Comparison of ENCODE assay signal across 11 mouse cellular contexts in the genomic region with DNA sequence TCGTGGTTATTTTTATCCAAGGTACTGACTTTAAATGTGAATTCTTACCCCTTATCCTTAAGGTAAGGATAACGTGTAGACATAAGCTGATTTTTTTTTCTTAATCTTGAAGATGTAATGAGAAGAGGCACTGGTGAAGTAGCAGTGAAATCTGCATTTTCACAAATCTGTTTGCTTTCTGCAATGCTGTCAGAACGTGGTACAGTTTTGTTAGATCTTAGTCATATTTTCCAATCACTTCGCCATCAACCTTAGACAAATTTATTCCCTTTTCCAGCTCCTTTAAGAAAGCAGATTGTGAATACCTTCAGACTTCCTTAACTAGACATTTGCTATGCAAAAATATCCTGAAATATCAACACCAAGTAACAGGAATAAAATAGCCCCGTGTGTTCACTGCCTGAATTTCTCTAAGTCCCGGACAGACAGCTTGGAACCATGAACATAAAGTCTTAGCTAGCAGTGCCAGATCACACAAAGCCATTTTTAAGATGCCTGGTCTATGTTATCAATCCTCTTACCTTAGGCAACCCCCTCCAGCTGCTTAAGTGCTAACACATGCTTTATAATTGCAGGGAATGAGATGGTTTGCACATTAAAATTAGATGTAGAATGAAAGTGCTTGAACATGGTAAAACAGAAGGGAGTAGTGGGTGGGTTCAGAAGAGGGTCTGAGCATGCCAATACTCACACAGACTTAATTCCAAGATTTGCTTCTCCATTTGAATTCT.
DNase-seq lines count a peak whose midpoint lies in the region; ATAC-seq and TF ChIP-seq lines count a peak whose summit lies in the region.
"Had no signal": no experiment of that assay in that cellular context is flagged by ENCODE, and none has a peak within 500 bp of the region (broad histone marks: within the 10 kb centered on the region; RNA-seq: fewer than 3 reads in every experiment).

No protein-coding gene starts in this region.

- H3K9ac ChIP-seq in forebrain, embryonic 12.5 days = no peak overlapping the region
- no peak overlapping the region for H3K9ac ChIP-seq in midbrain, embryonic 13.5 days (replicated peaks)
- H3K9ac ChIP-seq in midbrain, postnatal 0 days (replicated peaks; ENCODE audit: low read length, poor library complexity, severe bottlenecking) = no peak overlapping the region
- H3K9ac ChIP-seq in forebrain, embryonic 15.5 days (replicated peaks) = no peak overlapping the region
- no peak overlapping the region for H3K9ac ChIP-seq in limb, embryonic 15.5 days
- H3K9ac ChIP-seq: lung, embryonic 14.5 days had no signal

- no peak overlapping the region for H3K4me3 ChIP-seq in forebrain, embryonic 12.5 days (replicated peaks)
- H3K4me3 ChIP-seq in forebrain, embryonic 10.5 days = no peak overlapping the region
- H3K4me3 ChIP-seq in midbrain, embryonic 13.5 days (replicated peaks) = no peak overlapping the region
- H3K4me3 ChIP-seq in midbrain, postnatal 0 days (ENCODE audit: low read depth, low read length) = no peak overlapping the region
- H3K4me3 ChIP-seq in forebrain, embryonic 15.5 days = no peak overlapping the region
- no peak overlapping the region for H3K4me3 ChIP-seq in limb, embryonic 15.5 days
- H3K4me3 ChIP-seq: erythroblast, embryonic 14.5 days had no signal

- H3K4me2 ChIP-seq in forebrain, embryonic 12.5 days = no peak overlapping the region
- no peak overlapping the region for H3K4me2 ChIP-seq in midbrain, embryonic 13.5 days (replicated peaks)
- H3K4me2 ChIP-seq in midbrain, postnatal 0 days (ENCODE audit: low read depth, low read length, poor library complexity, severe bottlenecking) = no peak overlapping the region
- no peak overlapping the region for H3K4me2 ChIP-seq in forebrain, embryonic 15.5 days (replicated peaks)
- H3K4me2 ChIP-seq in limb, embryonic 15.5 days = no peak overlapping the region
- H3K4me2 ChIP-seq: lung, embryonic 14.5 days had no signal

- no peak for TF ChIP-seq CTCF in midbrain, postnatal 0 days (IDR thresholded peaks at IDR 0.05)

- no peak for DNase-seq in forebrain, embryonic 10.5 days (ENCODE audit: extremely low spot score, low spot score)
- no peak for DNase-seq in midbrain, postnatal 0 days (ENCODE audit: low spot score)
- no peak for DNase-seq in yolk sac, embryonic 10.5 days (ENCODE audit: low spot score)
- DNase-seq in Muller cell, postnatal 12 days (ENCODE audit: inconsistent ontology term) = no peak
- DNase-seq: kidney, postnatal 36 days; lung, embryonic 14.5 days had no signal

- H3K9me3 ChIP-seq in forebrain, embryonic 12.5 days = no peaks in the 10 kb centered on the region
- no peaks in the 10 kb centered on the region for H3K9me3 ChIP-seq in forebrain, embryonic 10.5 days
- H3K9me3 ChIP-seq in midbrain, embryonic 13.5 days = no peaks in the 10 kb centered on the region
- no peaks in the 10 kb centered on the region for H3K9me3 ChIP-seq in midbrain, postnatal 0 days (ENCODE audit: low read length)
- no peaks in the 10 kb centered on the region for H3K9me3 ChIP-seq in forebrain, embryonic 15.5 days
- no peaks in the 10 kb centered on the region for H3K9me3 ChIP-seq in limb, embryonic 15.5 days

- ATAC-seq in forebrain, embryonic 12.5 days (ENCODE audit: low FRiP score) = no peak
- 0 out of 2 replicates have a peak, but pooled peaks have one; percentile 11 for ATAC-seq in midbrain, embryonic 13.5 days
- no peak for ATAC-seq in midbrain, postnatal 0 days (ENCODE audit: low FRiP score)
- peak; percentile 46; the same call in 1 of the 2 replicates for ATAC-seq in forebrain, embryonic 15.5 days (replicated peaks)
- ATAC-seq in limb, embryonic 15.5 days (ENCODE audit: insufficient number of reproducible peaks, low FRiP score, low TSS enrichment, low read depth) = peak; percentile 58

- H3K36me3 ChIP-seq in forebrain, embryonic 12.5 days (replicated peaks) = no peaks in the 10 kb centered on the region
- peaks cover 3% of the 10 kb centered on the region; the same call in 1 of the 2 replicates for H3K36me3 ChIP-seq in forebrain, embryonic 10.5 days (replicated peaks)
- no peaks in the 10 kb centered on the region for H3K36me3 ChIP-seq in midbrain, embryonic 13.5 days
- H3K36me3 ChIP-seq in midbrain, postnatal 0 days (ENCODE audit: insufficient read depth, low read length) = no peaks in the 10 kb centered on the region
- H3K36me3 ChIP-seq in forebrain, embryonic 15.5 days = 0 out of 2 replicates have a peak, but pooled peaks cover 2% of the 10 kb centered on the region
- H3K36me3 ChIP-seq in limb, embryonic 15.5 days = no peaks in the 10 kb centered on the region

- 87% methylated on average over 6 of the region's 6 CpGs for whole genome bisulfite sequencing in forebrain, embryonic 12.5 days
- WGBS in forebrain, embryonic 10.5 days = 85% methylated on average over 6 of the region's 6 CpGs
- 85% methylated on average over 6 of the region's 6 CpGs for WGBS in midbrain, embryonic 13.5 days
- WGBS in midbrain, postnatal 0 days = 65% methylated on average over 6 of the region's 6 CpGs
- 72% methylated on average over 6 of the region's 6 CpGs for WGBS in forebrain, embryonic 15.5 days
- WGBS in limb, embryonic 15.5 days = 28% methylated on average over 6 of the region's 6 CpGs

- no peaks in the 10 kb centered on the region for H3K27me3 ChIP-seq in forebrain, embryonic 12.5 days
- H3K27me3 ChIP-seq in forebrain, embryonic 10.5 days (ENCODE audit: poor library complexity, severe bottlenecking) = no peaks in the 10 kb centered on the region
- no peaks in the 10 kb centered on the region for H3K27me3 ChIP-seq in midbrain, embryonic 13.5 days
- no peaks in the 10 kb centered on the region for H3K27me3 ChIP-seq in midbrain, postnatal 0 days (ENCODE audit: insufficient read depth, low read length)
- H3K27me3 ChIP-seq in forebrain, embryonic 15.5 days = no peaks in the 10 kb centered on the region
- H3K27me3 ChIP-seq in limb, embryonic 15.5 days = no peaks in the 10 kb centered on the region

- no peaks in the 10 kb centered on the region for H3K4me1 ChIP-seq in forebrain, embryonic 12.5 days
- H3K4me1 ChIP-seq in forebrain, embryonic 10.5 days = peaks cover 10% of the 10 kb centered on the region
- H3K4me1 ChIP-seq in midbrain, embryonic 13.5 days (replicated peaks) = peaks cover 2% of the 10 kb centered on the region; the same call in 1 of the 2 replicates
- no peaks in the 10 kb centered on the region for H3K4me1 ChIP-seq in midbrain, postnatal 0 days (ENCODE audit: insufficient read depth, low read length)
- peaks cover 18% of the 10 kb centered on the region for H3K4me1 ChIP-seq in forebrain, embryonic 15.5 days
- peaks cover 10% of the 10 kb centered on the region for H3K4me1 ChIP-seq in limb, embryonic 15.5 days

- peak overlapping the region; percentile 19; the same call in 1 of the 2 replicates for H3K27ac ChIP-seq in forebrain, embryonic 12.5 days
- no peak overlapping the region for H3K27ac ChIP-seq in forebrain, embryonic 10.5 days
- H3K27ac ChIP-seq in midbrain, embryonic 13.5 days = no peak overlapping the region; the same call in 1 of the 2 replicates
- H3K27ac ChIP-seq in midbrain, postnatal 0 days (ENCODE audit: low read depth, low read length) = no peak overlapping the region; the same call in 1 of the 2 replicates
- H3K27ac ChIP-seq in forebrain, embryonic 15.5 days (replicated peaks) = peak overlapping the region; percentile 77
- peak overlapping the region; percentile 75 for H3K27ac ChIP-seq in limb, embryonic 15.5 days

Comparison
In these comparisons a context has a peak if more than half of its experiments do, and no peak if none do; other contexts are left out.
1. ATAC-seq: peak in midbrain, embryonic 13.5 days (single experiment), forebrain, embryonic 15.5 days (single experiment) and limb, embryonic 15.5 days (single experiment); none in forebrain, embryonic 12.5 days (single experiment) and midbrain, postnatal 0 days (single experiment).
2. H3K27ac ChIP-seq: peak in forebrain, embryonic 12.5 days (single experiment), forebrain, embryonic 15.5 days (single experiment) and limb, embryonic 15.5 days (single experiment); none in forebrain, embryonic 10.5 days (single experiment), midbrain, embryonic 13.5 days (single experiment) and midbrain, postnatal 0 days (single experiment).